Mouse (Mus musculus) ovary, adult 10 weeks (tissue): Measurements from ENCODE around the gene Bex3. TPM values are rescaled to one million over a fixed set of nuclear protein-coding genes. Genes with fewer than 3 reads are reported as not detected.

Source experiments
- polyA plus RNA-seq: library from polyadenylated mRNA; stranded (reverse); fragments of 350-450 nt; fragmentation: Illumina TruSeq; extraction: RNeasy Lipid Tissue Mini Kit (QIAGEN cat#74804); gene quantifications from one replicate; pipeline ENCODE4 v1.2.3, GENCODE M21; 2014

Bex3 gene
- 67.7 TPM for polyA plus RNA-seq

GRCm38 (mm10) chrX:136269743-136270392, at the start of gene Bex3:
Gene Bex3, plus strand, starts transcription at chrX:136270253.

GRCm38 (mm10) chrX:136244574-136245229, 25.4 kb upstream of the Bex3 start, which contains the start of gene Tceal9:
Gene Tceal9, plus strand, starts transcription at chrX:136245079.

Other genes starting within 250 kb of the Bex3 start
- 21.4 TPM for gene Arxes1, start 236.9 kb upstream of the Bex3 start, polyA plus RNA-seq
- gene Bex2, start 202.0 kb upstream of the Bex3 start, polyA plus RNA-seq = 5.5 TPM
- 1.4 TPM for gene Nxf3, start 185.0 kb upstream of the Bex3 start, polyA plus RNA-seq
- 419 TPM for gene Bex4, start 131.3 kb upstream of the Bex3 start, polyA plus RNA-seq
- 404 TPM for gene Tceal8, start 97.9 kb upstream of the Bex3 start, polyA plus RNA-seq
- gene Tceal5, start 66.4 kb upstream of the Bex3 start, polyA plus RNA-seq = 3.9 TPM
- gene Tceal7, start 55.5 kb upstream of the Bex3 start, polyA plus RNA-seq = 0.86 TPM
- 21.6 TPM for gene Bex1, start 54.7 kb upstream of the Bex3 start, polyA plus RNA-seq
- 3,793 TPM for gene Tceal9, start 25.2 kb upstream of the Bex3 start, polyA plus RNA-seq
- gene Kir3dl1, start 247.7 kb downstream of the Bex3 start, polyA plus RNA-seq = not detected